Mouse (Mus musculus): ENCODE data around the gene Tyk2. TPM values are rescaled to one million over a fixed set of nuclear protein-coding genes. Genes with fewer than 3 reads are reported as not detected.

Gene Tyk2
- polyA plus RNA-seq, 1 experiment: 46.1 TPM

- peaks cover 6% of the 10 kb centered on the region; the same call in 1 of the 2 replicates for H3K4me1 ChIP-seq (ENCODE audit: control insufficient read depth, insufficient read depth, insufficient read length)
- no peak overlapping the region; the same call in 1 of the 2 replicates for H3K27ac ChIP-seq (ENCODE audit: insufficient read depth, low read length)
- H3K36me3 ChIP-seq (ENCODE audit: control insufficient read depth, insufficient read depth, low read length): peaks cover 21% of the 10 kb centered on the region
- TF ChIP-seq CTCF (IDR thresholded peaks at IDR 0.05; ENCODE audit: extremely low read depth, insufficient read depth, insufficient read length, insufficient replicate concordance): no peak
- no peak for TF ChIP-seq POLR2A (IDR thresholded peaks at IDR 0.05; ENCODE audit: low read depth, low read length)
- 2% methylated on average over 24 of the region's 24 CpGs for WGBS
- DNase-seq (ENCODE audit: low read depth in 1 of 2, low spot score in 2 of 2): no peak
- H3K27me3 ChIP-seq (ENCODE audit: control insufficient read depth, insufficient read depth, low read length): no peaks in the 10 kb centered on the region
- peak overlapping the region; percentile 84 for H3K4me3 ChIP-seq (ENCODE audit: extremely low read depth, insufficient read depth, insufficient read length)
Observed at GRCm38 (mm10) chr9:21090972-21091706, 39.9 kb downstream of the Tyk2 start.

- Histone ChIP-seq H3K4me3 (ENCODE audit: extremely low read depth, insufficient read depth, insufficient read length) (peak overlapping the region; percentile 84; the same call in 1 of the 2 replicates), H3K4me1 (ENCODE audit: control insufficient read depth, insufficient read depth, insufficient read length) (peaks cover 6% of the 10 kb centered on the region; the same call in 1 of the 2 replicates), H3K27me3 (ENCODE audit: control insufficient read depth, insufficient read depth, low read length) (no peaks in the 10 kb centered on the region), H3K36me3 (ENCODE audit: control insufficient read depth, insufficient read depth, low read length) (peaks cover 25% of the 10 kb centered on the region), H3K27ac (ENCODE audit: insufficient read depth, low read length) (no peak overlapping the region)
- DNase-seq (ENCODE audit: low read depth in 1 of 2, low spot score in 2 of 2): no peak
- 95% methylated on average over 1 of the region's 1 CpGs for WGBS
- TF ChIP-seq POLR2A (IDR thresholded peaks at IDR 0.05; ENCODE audit: low read depth, low read length) (no peak), CTCF (IDR thresholded peaks at IDR 0.05; ENCODE audit: extremely low read depth, insufficient read depth, insufficient read length, insufficient replicate concordance) (no peak)
Observed at GRCm38 (mm10) chr9:21090537-21090936, 40.5 kb downstream of the Tyk2 start.

DNA sequence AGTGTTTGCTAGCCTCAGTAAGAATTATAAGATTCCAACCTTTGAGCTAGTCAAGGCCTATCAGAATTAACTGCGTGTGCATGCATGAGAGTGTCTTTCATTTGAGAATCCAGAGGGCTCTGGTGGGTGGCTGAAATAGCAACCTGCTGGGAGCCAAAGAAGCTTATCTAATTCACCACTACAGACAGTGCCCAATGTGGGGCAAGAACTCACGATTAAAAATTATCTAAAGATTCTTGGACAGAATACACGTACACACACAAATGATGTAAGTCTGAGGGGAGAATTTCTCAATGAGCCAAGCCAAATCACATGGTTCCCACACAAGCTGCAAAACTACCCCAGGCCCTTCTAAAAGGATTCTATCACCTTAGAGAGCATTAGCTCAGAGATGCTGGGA lies 47.7 kb downstream of the Tyk2 start:
- Histone ChIP-seq H3K27ac (ENCODE audit: insufficient read depth, low read length) (no peak overlapping the region), H3K4me1 (ENCODE audit: control insufficient read depth, insufficient read depth, insufficient read length) (no peaks in the 10 kb centered on the region), H3K4me3 (ENCODE audit: extremely low read depth, insufficient read depth, insufficient read length) (no peak overlapping the region), H3K27me3 (ENCODE audit: control insufficient read depth, insufficient read depth, low read length) (no peaks in the 10 kb centered on the region), H3K36me3 (ENCODE audit: control insufficient read depth, insufficient read depth, low read length) (peaks cover 72% of the 10 kb centered on the region)
- DNase-seq (ENCODE audit: low read depth in 1 of 2, low spot score in 2 of 2): no peak
- no peak for TF ChIP-seq POLR2A (IDR thresholded peaks at IDR 0.05; ENCODE audit: low read depth, low read length)
- TF ChIP-seq CTCF (IDR thresholded peaks at IDR 0.05; ENCODE audit: extremely low read depth, insufficient read depth, insufficient read length, insufficient replicate concordance): no peak
- WGBS: 83% methylated on average over 3 of the region's 3 CpGs

- no peak overlapping the region for H3K27ac ChIP-seq (ENCODE audit: insufficient read depth, low read length)
- no peak for DNase-seq (ENCODE audit: low read depth in 1 of 2, low spot score in 2 of 2)
- H3K4me3 ChIP-seq (ENCODE audit: extremely low read depth, insufficient read depth, insufficient read length): no peak overlapping the region
- H3K36me3 ChIP-seq (ENCODE audit: control insufficient read depth, insufficient read depth, low read length): peaks cover 66% of the 10 kb centered on the region
- H3K4me1 ChIP-seq (ENCODE audit: control insufficient read depth, insufficient read depth, insufficient read length): no peaks in the 10 kb centered on the region
- WGBS: 92% methylated on average over 9 of the region's 9 CpGs
- H3K27me3 ChIP-seq (ENCODE audit: control insufficient read depth, insufficient read depth, low read length): no peaks in the 10 kb centered on the region
- no peak for TF ChIP-seq POLR2A (IDR thresholded peaks at IDR 0.05; ENCODE audit: low read depth, low read length)
- TF ChIP-seq CTCF (IDR thresholded peaks at IDR 0.05; ENCODE audit: extremely low read depth, insufficient read depth, insufficient read length, insufficient replicate concordance): no peak
Observed at GRCm38 (mm10) chr9:21081127-21081526, 49.9 kb downstream of the Tyk2 start.

- TF ChIP-seq POLR2A (IDR thresholded peaks at IDR 0.05; ENCODE audit: low read depth, low read length) (no peak), CTCF (IDR thresholded peaks at IDR 0.05; ENCODE audit: extremely low read depth, insufficient read depth, insufficient read length, insufficient replicate concordance) (no peak)
- 96% methylated on average over 3 of the region's 3 CpGs for WGBS
- Histone ChIP-seq H3K27ac (ENCODE audit: insufficient read depth, low read length) (no peak overlapping the region), H3K4me1 (ENCODE audit: control insufficient read depth, insufficient read depth, insufficient read length) (peaks cover 6% of the 10 kb centered on the region; the same call in 1 of the 2 replicates), H3K36me3 (ENCODE audit: control insufficient read depth, insufficient read depth, low read length) (peaks cover 33% of the 10 kb centered on the region), H3K27me3 (ENCODE audit: control insufficient read depth, insufficient read depth, low read length) (no peaks in the 10 kb centered on the region), H3K4me3 (ENCODE audit: extremely low read depth, insufficient read depth, insufficient read length) (no peak overlapping the region)
- no peak for DNase-seq (ENCODE audit: low read depth in 1 of 2, low spot score in 2 of 2)
Observed at GRCm38 (mm10) chr9:21075625-21076024, 55.4 kb downstream of the Tyk2 start.

DNA sequence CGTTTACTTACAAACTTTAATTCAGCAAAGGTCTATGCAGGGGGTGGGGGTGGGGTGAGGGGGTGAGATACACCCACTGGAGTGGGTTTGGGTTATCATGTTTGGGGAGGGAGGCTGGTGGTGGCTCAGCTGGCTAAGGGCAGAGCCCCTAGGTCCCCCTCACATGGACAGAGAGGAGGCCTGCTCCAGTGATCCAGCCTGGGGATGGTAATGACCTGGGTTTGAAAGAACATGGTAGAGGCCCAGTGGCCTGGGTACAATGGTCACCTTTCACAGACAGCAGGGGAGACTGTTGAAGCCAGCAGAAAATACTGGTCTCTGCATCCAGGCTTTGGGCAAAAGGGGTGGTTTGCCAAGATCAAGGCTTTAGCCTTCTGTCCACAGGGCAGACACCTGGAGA lies 56.9 kb downstream of the Tyk2 start:
- no peak overlapping the region for H3K4me3 ChIP-seq (ENCODE audit: extremely low read depth, insufficient read depth, insufficient read length)
- WGBS: 67% methylated on average over 1 of the region's 1 CpGs
- no peaks in the 10 kb centered on the region for H3K27me3 ChIP-seq (ENCODE audit: control insufficient read depth, insufficient read depth, low read length)
- no peak for DNase-seq (ENCODE audit: low read depth in 1 of 2, low spot score in 2 of 2)
- no peak for TF ChIP-seq POLR2A (IDR thresholded peaks at IDR 0.05; ENCODE audit: low read depth, low read length)
- no peak for TF ChIP-seq CTCF (IDR thresholded peaks at IDR 0.05; ENCODE audit: extremely low read depth, insufficient read depth, insufficient read length, insufficient replicate concordance)
- no peak overlapping the region for H3K27ac ChIP-seq (ENCODE audit: insufficient read depth, low read length)
- H3K36me3 ChIP-seq (ENCODE audit: control insufficient read depth, insufficient read depth, low read length): peaks cover 19% of the 10 kb centered on the region
- H3K4me1 ChIP-seq (ENCODE audit: control insufficient read depth, insufficient read depth, insufficient read length): peaks cover 6% of the 10 kb centered on the region; the same call in 1 of the 2 replicates

All from spleen, adult 2 months (tissue).